Mouse (Mus musculus) bone marrow macrophage, adult 2 months (primary cell): Measurements from ENCODE around the gene Tmem151b.

Experiments used
- CTCF ChIP-seq: IDR thresholded peaks from 2 replicates; pipeline ENCODE4 v1.5.1; 2012; ENCODE audit warnings: low read depth, mild to moderate bottlenecking, low read length, moderate library complexity
- POLR2A ChIP-seq: IDR thresholded peaks from 2 replicates; pipeline ENCODE4 v1.6.1; 2012; ENCODE audit warnings: mild to moderate bottlenecking, low read depth, low read length, borderline replicate concordance

- no peak for TF ChIP-seq CTCF
- TF ChIP-seq POLR2A: no peak
Measured at GRCm38 (mm10) chr17:45573780-45574123, 24.3 kb upstream of the Tmem151b start.
